Mouse (Mus musculus) small intestine, adult 2 months (tissue): Measurements from ENCODE around the gene Pkn2. TPM values are rescaled to one million over a fixed set of nuclear protein-coding genes. Genes with fewer than 3 reads are reported as not detected.

ENCODE experiments used
- H3K27ac ChIP-seq: fragments of 200-500 bp; 2 replicates; pipeline ENCODE4 v1.5.1; 2012; ENCODE audit warnings: low read depth, low read length, control low read depth, inconsistent platforms; ENCODE audit not compliant: insufficient read depth
- H3K27me3 ChIP-seq: fragments of 200-500 bp; 2 replicates; pipeline ENCODE4 v1.6.1; 2012; ENCODE audit warnings: mild to moderate bottlenecking, moderate library complexity, low read length, inconsistent platforms; ENCODE audit not compliant: control insufficient read depth, insufficient read depth
- H3K36me3 ChIP-seq: fragments of 200-500 bp; 2 replicates; pipeline ENCODE4 v1.6.1; 2012; ENCODE audit warnings: mild to moderate bottlenecking, low read length, control low read depth, inconsistent platforms; ENCODE audit not compliant: control insufficient read depth, insufficient read depth
- H3K4me1 ChIP-seq: fragments of 200-500 bp; 2 replicates; pipeline ENCODE4 v1.6.1; 2012; ENCODE audit warnings: low read length, inconsistent platforms, mixed read lengths; ENCODE audit not compliant: control insufficient read depth, insufficient read depth, insufficient read length
- H3K4me3 ChIP-seq: fragments of 200-500 bp; 2 replicates; pipeline ENCODE4 v1.5.1; 2012; ENCODE audit warnings: low read depth, mild to moderate bottlenecking, control low read depth, inconsistent platforms, low read length, moderate library complexity
- CTCF ChIP-seq: fragments of 200-500 bp; IDR thresholded peaks from 2 replicates; pipeline ENCODE4 v1.5.1; 2012; ENCODE audit warnings: low read depth, mild to moderate bottlenecking, control low read depth, inconsistent platforms, low read length, moderate library complexity, mixed read lengths; ENCODE audit not compliant: insufficient replicate concordance, insufficient read length; ENCODE audit errors: extremely low read depth
- POLR2A ChIP-seq: fragments of 200-500 bp; IDR thresholded peaks from 2 replicates; pipeline ENCODE4 v1.6.1; 2012; ENCODE audit warnings: low read depth, mild to moderate bottlenecking, control low read depth, inconsistent platforms, low read length, moderate library complexity
- WGBS: fragments of 180-500 bp; shearing (Covaris S2); methylation state at CpG from one replicate; pipeline ENCODE4 v1.1.7; 2018; 5-methylcytosine and 5-hydroxymethylcytosine counted together
- polyA plus RNA-seq: library from polyadenylated mRNA; depleted of rRNA; stranded (reverse); fragments of >200 nt; gene quantifications from 2 replicates; pipeline ENCODE4 v1.2.3, GENCODE M21; 2012

Gene Pkn2
- polyA plus RNA-seq, 1 experiment = 56.8 TPM

- H3K27me3 ChIP-seq = no peaks in the 10 kb centered on the region
- TF ChIP-seq POLR2A (no peak), CTCF (no peak)
- H3K36me3 ChIP-seq = peaks cover 46% of the 10 kb centered on the region
- no peaks in the 10 kb centered on the region for H3K4me1 ChIP-seq
- no peak overlapping the region for H3K27ac ChIP-seq
- 88% methylated on average over 3 of the region's 3 CpGs for WGBS
- no peak overlapping the region for H3K4me3 ChIP-seq
Observed at GRCm38 (mm10) chr3:142795587-142795986, 86.2 kb downstream of the Pkn2 start.

- Histone ChIP-seq H3K27me3 (no peaks in the 10 kb centered on the region), H3K27ac (no peak overlapping the region), H3K4me3 (no peak overlapping the region), H3K4me1 (no peaks in the 10 kb centered on the region), H3K36me3 (peaks cover 50% of the 10 kb centered on the region)
- WGBS = 82% methylated on average over 2 of the region's 2 CpGs
- no peak for TF ChIP-seq CTCF
Observed at GRCm38 (mm10) chr3:142786423-142787072, 95.3 kb downstream of the Pkn2 start.

GRCm38 (mm10) chr3:142777227-142777626 is 104.6 kb downstream of the Pkn2 start:
- no peak for TF ChIP-seq POLR2A
- no peak for TF ChIP-seq CTCF
- WGBS = 52% methylated on average over 3 of the region's 3 CpGs
- Histone ChIP-seq H3K4me3 (no peak overlapping the region), H3K27ac (no peak overlapping the region), H3K27me3 (no peaks in the 10 kb centered on the region), H3K4me1 (peaks cover 2% of the 10 kb centered on the region; the same call in 1 of the 2 replicates), H3K36me3 (peaks cover 66% of the 10 kb centered on the region)

- peaks cover 36% of the 10 kb centered on the region for H3K36me3 ChIP-seq
- WGBS = 51% methylated on average over 4 of the region's 4 CpGs
- H3K27me3 ChIP-seq = no peaks in the 10 kb centered on the region
- no peak overlapping the region for H3K27ac ChIP-seq
- peaks cover 8% of the 10 kb centered on the region; the same call in 1 of the 2 replicates for H3K4me1 ChIP-seq
- TF ChIP-seq CTCF = no peak
- TF ChIP-seq POLR2A = no peak
- H3K4me3 ChIP-seq = no peak overlapping the region
Observed at GRCm38 (mm10) chr3:142773538-142774191, 108.1 kb downstream of the Pkn2 start.

- Histone ChIP-seq H3K36me3 (peaks cover 20% of the 10 kb centered on the region), H3K27ac (peak overlapping the region; percentile 74), H3K4me1 (peaks cover 12% of the 10 kb centered on the region; the same call in 1 of the 2 replicates), H3K27me3 (no peaks in the 10 kb centered on the region), H3K4me3 (no peak overlapping the region)
- TF ChIP-seq CTCF (no peak), POLR2A (no peak)
- WGBS = 17% methylated on average over 1 of the region's 1 CpGs
Observed at GRCm38 (mm10) chr3:142770518-142770917, 111.3 kb downstream of the Pkn2 start.

- Histone ChIP-seq H3K36me3 (peaks cover 16% of the 10 kb centered on the region), H3K4me3 (no peak overlapping the region), H3K27ac (no peak overlapping the region), H3K4me1 (peaks cover 12% of the 10 kb centered on the region; the same call in 1 of the 2 replicates), H3K27me3 (no peaks in the 10 kb centered on the region)
- WGBS = 89% methylated on average over 6 of the region's 6 CpGs
- no peak for TF ChIP-seq POLR2A
- no peak for TF ChIP-seq CTCF
Observed at GRCm38 (mm10) chr3:142768498-142768897, 113.3 kb downstream of the Pkn2 start.

- peak overlapping the region; percentile 85; the same call in 1 of the 2 replicates for H3K4me3 ChIP-seq
- H3K4me1 ChIP-seq = peaks cover 8% of the 10 kb centered on the region; the same call in 1 of the 2 replicates
- H3K27me3 ChIP-seq = no peaks in the 10 kb centered on the region
- 3% methylated on average over 10 of the region's 10 CpGs for WGBS
- TF ChIP-seq CTCF = no peak
- TF ChIP-seq POLR2A = no peak
- H3K27ac ChIP-seq = 0 out of 2 replicates have a peak overlapping the region, but pooled peaks have one; percentile 15
- H3K36me3 ChIP-seq = 0 out of 2 replicates have a peak, but pooled peaks cover 2% of the 10 kb centered on the region
Observed at GRCm38 (mm10) chr3:142765778-142766165, 116.0 kb downstream of the Pkn2 start.
